Mouse (Mus musculus) forebrain, embryonic 11.5 days (tissue): ENCODE measurements at regions not wholly inside any gene's neighbourhood (a gene's known extent, or its start where the extent isn't known, plus 50 kb on each side); places are given as distances from the start of the nearest gene placed in this dataset.

ENCODE experiments used
- ATAC-seq: fragments of 200-750 bp; cut with Nextera tagmentation; replicated peaks from 2 replicates; pipeline ENCODE4 v1.8.0; 2017; ENCODE audit warnings: moderate TSS enrichment; ENCODE audit not compliant: low FRiP score
- DNase-seq: peaks from one replicate; pipeline ENCODE4 v3.0.0-alpha.2; 2017; ENCODE audit warnings: low spot score
- H3K27ac ChIP-seq: fragments of 300-500 bp; sonication (generic); 2 replicates; pipeline ENCODE4 v1.5.1; 2014; ENCODE audit warnings: low read depth, low read length
- H3K27me3 ChIP-seq: fragments of 300-500 bp; sonication (generic); 2 replicates; pipeline ENCODE4 v1.6.1; 2014; ENCODE audit warnings: mild to moderate bottlenecking, low read length, mixed read lengths; ENCODE audit not compliant: control insufficient read depth, insufficient read depth
- H3K36me3 ChIP-seq: fragments of 300-500 bp; sonication (generic); 2 replicates; pipeline ENCODE4 v1.6.1; 2014; ENCODE audit warnings: mild to moderate bottlenecking, low read length, moderate library complexity, mixed read lengths; ENCODE audit not compliant: control insufficient read depth, insufficient read depth
- H3K4me1 ChIP-seq: fragments of 300-500 bp; sonication (generic); replicated peaks from 2 replicates; pipeline ENCODE4 v1.6.1; 2014; ENCODE audit warnings: low read length, mixed read lengths; ENCODE audit not compliant: control insufficient read depth, insufficient read depth
- H3K4me2 ChIP-seq: fragments of 300-500 bp; sonication (generic); 2 replicates; pipeline ENCODE4 v1.6.1; 2014; ENCODE audit warnings: low read depth, mild to moderate bottlenecking, low read length, moderate library complexity, mixed read lengths; ENCODE audit not compliant: severe bottlenecking
- H3K4me3 ChIP-seq: fragments of 300-500 bp; sonication (generic); 2 replicates; pipeline ENCODE4 v1.5.1; 2014; ENCODE audit warnings: low read depth, low read length
- H3K9ac ChIP-seq: fragments of 300-500 bp; sonication (generic); 2 replicates; pipeline ENCODE4 v1.6.1; 2014; ENCODE audit warnings: low read length
- H3K9me3 ChIP-seq: fragments of 300-500 bp; sonication (generic); 2 replicates; pipeline ENCODE4 v1.6.1; 2016; ENCODE audit warnings: low read length, mixed read lengths; ENCODE audit not compliant: control insufficient read depth
- WGBS: fragments of 180-500 bp; shearing (Covaris S2); extraction: QIAGEN DNeasy Blood & Tissue Kit; methylation state at CpG from one replicate; pipeline ENCODE4 v1.1.7; 2014; 5-methylcytosine and 5-hydroxymethylcytosine counted together

GRCm38 (mm10) chr16:95168349-95168748 lies 89.0 kb upstream of the Kcnj15 start:
- Histone ChIP-seq H3K36me3 (no peaks in the 10 kb centered on the region), H3K9ac (no peak overlapping the region), H3K4me2 (no peak overlapping the region), H3K27me3 (no peaks in the 10 kb centered on the region), H3K9me3 (no peaks in the 10 kb centered on the region), H3K27ac (no peak overlapping the region), H3K4me3 (no peak overlapping the region), H3K4me1 (no peaks in the 10 kb centered on the region)
- no peak for DNase-seq
- ATAC-seq = no peak
- WGBS = 87% methylated on average over 7 of the region's 7 CpGs

GRCm38 (mm10) chr16:95169346-95169745 lies 88.0 kb upstream of the Kcnj15 start:
- no peaks in the 10 kb centered on the region for H3K36me3 ChIP-seq
- H3K9me3 ChIP-seq = no peaks in the 10 kb centered on the region
- no peak for ATAC-seq
- no peak for DNase-seq
- 90% methylated on average over 1 of the region's 1 CpGs for WGBS
- no peak overlapping the region for H3K4me2 ChIP-seq
- no peak overlapping the region for H3K27ac ChIP-seq
- no peak overlapping the region for H3K9ac ChIP-seq
- H3K4me3 ChIP-seq = no peak overlapping the region
- no peaks in the 10 kb centered on the region for H3K27me3 ChIP-seq
- no peaks in the 10 kb centered on the region for H3K4me1 ChIP-seq

GRCm38 (mm10) chr16:95180562-95180961 lies 76.8 kb upstream of the Kcnj15 start:
- Histone ChIP-seq H3K4me1 (no peaks in the 10 kb centered on the region), H3K36me3 (no peaks in the 10 kb centered on the region), H3K27me3 (no peaks in the 10 kb centered on the region), H3K4me3 (no peak overlapping the region), H3K27ac (no peak overlapping the region), H3K9ac (no peak overlapping the region), H3K4me2 (no peak overlapping the region), H3K9me3 (no peaks in the 10 kb centered on the region)
- ATAC-seq = no peak
- WGBS = 89% methylated on average over 5 of the region's 5 CpGs
- no peak for DNase-seq

DNA sequence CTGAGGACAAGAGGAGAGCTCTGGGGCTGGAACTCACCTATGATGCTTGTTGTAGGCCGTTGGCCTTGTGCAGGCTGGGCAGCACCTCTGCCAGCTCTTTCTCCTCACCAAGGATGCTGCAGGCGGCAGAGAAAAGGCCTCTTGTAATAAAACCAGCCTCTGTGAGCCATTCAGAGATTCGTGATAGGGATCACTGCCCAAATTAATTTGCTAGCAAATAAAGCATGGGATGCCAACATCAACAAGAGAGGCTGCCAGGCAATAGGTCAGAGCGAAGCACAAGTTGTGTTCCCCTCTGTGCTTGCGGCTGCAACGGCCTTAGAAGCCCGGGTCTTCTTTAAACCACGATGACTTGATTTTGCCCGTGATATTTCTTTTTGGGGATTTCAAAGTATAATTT lies 72.0 kb upstream of the Kcnj15 start:
- H3K36me3 ChIP-seq = no peaks in the 10 kb centered on the region
- no peaks in the 10 kb centered on the region for H3K27me3 ChIP-seq
- H3K4me2 ChIP-seq = no peak overlapping the region
- no peaks in the 10 kb centered on the region for H3K9me3 ChIP-seq
- no peak overlapping the region for H3K9ac ChIP-seq
- H3K4me1 ChIP-seq = no peaks in the 10 kb centered on the region
- H3K27ac ChIP-seq = no peak overlapping the region
- DNase-seq = no peak
- ATAC-seq = no peak
- H3K4me3 ChIP-seq = no peak overlapping the region
- WGBS = 92% methylated on average over 9 of the region's 9 CpGs

DNA sequence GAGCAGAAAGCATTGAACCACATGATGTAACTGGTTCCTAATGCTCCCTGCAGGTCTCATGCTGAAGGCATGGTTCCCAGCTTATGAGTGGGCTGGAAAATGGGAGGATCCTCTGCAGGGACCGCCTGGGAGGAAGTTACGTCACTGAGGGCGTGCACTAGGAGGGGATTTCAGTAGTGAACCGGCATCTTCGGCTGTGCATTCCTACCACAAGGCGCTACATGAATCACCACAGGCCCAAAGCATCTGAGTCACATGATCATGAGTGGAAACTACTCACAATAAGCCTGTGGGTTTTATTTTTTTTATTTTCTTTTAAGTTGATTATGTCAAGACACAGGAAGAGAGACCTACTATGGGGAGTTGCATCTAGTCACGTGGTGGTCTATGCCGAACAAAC lies 68.2 kb upstream of the Kcnj15 start:
- DNase-seq (no peak), ATAC-seq (no peak)
- 91% methylated on average over 8 of the region's 8 CpGs for WGBS
- Histone ChIP-seq H3K36me3 (no peaks in the 10 kb centered on the region), H3K9me3 (no peaks in the 10 kb centered on the region), H3K4me3 (no peak overlapping the region), H3K27me3 (no peaks in the 10 kb centered on the region), H3K27ac (no peak overlapping the region), H3K4me2 (no peak overlapping the region), H3K4me1 (no peaks in the 10 kb centered on the region), H3K9ac (no peak overlapping the region)

DNA sequence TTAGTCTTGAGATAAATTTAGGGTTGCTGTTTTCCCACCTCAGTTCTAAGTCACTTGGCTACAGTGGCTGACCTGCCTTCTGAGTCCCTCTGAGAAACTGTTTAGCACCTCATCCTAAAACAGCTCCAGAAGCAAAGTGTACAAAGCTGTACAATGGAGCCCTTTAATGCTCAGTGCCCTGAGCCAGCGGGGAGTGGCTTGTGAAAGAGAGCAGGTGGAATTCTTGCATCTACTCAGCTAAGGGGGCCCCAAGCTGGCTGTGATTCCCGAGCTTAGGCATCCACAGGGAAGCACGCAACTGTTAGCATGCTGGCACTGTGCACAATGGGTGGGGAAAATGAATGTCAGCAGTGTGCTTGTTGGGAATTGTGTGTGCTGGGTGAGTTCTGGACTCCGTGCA lies 63.2 kb upstream of the Kcnj15 start:
- no peak overlapping the region for H3K4me3 ChIP-seq
- H3K9ac ChIP-seq = no peak overlapping the region
- no peak overlapping the region for H3K27ac ChIP-seq
- no peak overlapping the region for H3K4me2 ChIP-seq
- H3K27me3 ChIP-seq = no peaks in the 10 kb centered on the region
- ATAC-seq = no peak
- H3K4me1 ChIP-seq = no peaks in the 10 kb centered on the region
- no peaks in the 10 kb centered on the region for H3K9me3 ChIP-seq
- H3K36me3 ChIP-seq = no peaks in the 10 kb centered on the region
- DNase-seq = no peak
- 53% methylated on average over 4 of the region's 4 CpGs for WGBS

DNA sequence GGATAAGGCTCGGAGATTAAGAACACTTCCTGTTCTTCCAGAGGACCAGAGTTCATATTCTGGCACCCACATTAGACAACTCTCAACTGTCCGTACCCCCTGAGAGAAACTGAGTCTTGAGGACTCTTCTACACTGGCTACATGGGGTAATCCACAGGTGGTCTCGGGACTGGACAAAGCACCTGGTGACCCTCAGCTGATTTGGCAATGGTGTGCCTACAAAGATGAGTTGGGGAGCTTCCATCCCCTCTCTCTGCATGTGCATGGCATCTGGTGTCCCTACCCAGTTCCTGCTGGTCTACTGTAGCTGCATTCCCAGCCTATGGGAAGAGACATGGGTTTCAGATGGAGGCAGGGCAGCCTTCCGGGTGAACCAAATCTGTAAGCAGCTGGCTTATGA lies 61.2 kb upstream of the Kcnj15 start:
- no peaks in the 10 kb centered on the region for H3K36me3 ChIP-seq
- no peak for DNase-seq
- no peaks in the 10 kb centered on the region for H3K4me1 ChIP-seq

GRCm38 (mm10) chr16:95196622-95197021 lies 60.7 kb upstream of the Kcnj15 start:
- Histone ChIP-seq H3K9ac (no peak overlapping the region), H3K4me2 (no peak overlapping the region), H3K36me3 (no peaks in the 10 kb centered on the region), H3K27ac (no peak overlapping the region), H3K4me3 (no peak overlapping the region), H3K27me3 (no peaks in the 10 kb centered on the region), H3K9me3 (no peaks in the 10 kb centered on the region), H3K4me1 (no peaks in the 10 kb centered on the region)
- DNase-seq (peak; percentile 82), ATAC-seq (no peak)
- 0% methylated on average over 1 of the region's 1 CpGs for WGBS

More for the DNA sequence above, 61.2 kb upstream of the Kcnj15 start:
- Histone ChIP-seq H3K9ac (no peak overlapping the region), H3K27me3 (no peaks in the 10 kb centered on the region), H3K4me2 (no peak overlapping the region), H3K4me3 (no peak overlapping the region), H3K27ac (no peak overlapping the region), H3K9me3 (no peaks in the 10 kb centered on the region)
- ATAC-seq = no peak
- 84% methylated on average over 4 of the region's 4 CpGs for WGBS

DNA sequence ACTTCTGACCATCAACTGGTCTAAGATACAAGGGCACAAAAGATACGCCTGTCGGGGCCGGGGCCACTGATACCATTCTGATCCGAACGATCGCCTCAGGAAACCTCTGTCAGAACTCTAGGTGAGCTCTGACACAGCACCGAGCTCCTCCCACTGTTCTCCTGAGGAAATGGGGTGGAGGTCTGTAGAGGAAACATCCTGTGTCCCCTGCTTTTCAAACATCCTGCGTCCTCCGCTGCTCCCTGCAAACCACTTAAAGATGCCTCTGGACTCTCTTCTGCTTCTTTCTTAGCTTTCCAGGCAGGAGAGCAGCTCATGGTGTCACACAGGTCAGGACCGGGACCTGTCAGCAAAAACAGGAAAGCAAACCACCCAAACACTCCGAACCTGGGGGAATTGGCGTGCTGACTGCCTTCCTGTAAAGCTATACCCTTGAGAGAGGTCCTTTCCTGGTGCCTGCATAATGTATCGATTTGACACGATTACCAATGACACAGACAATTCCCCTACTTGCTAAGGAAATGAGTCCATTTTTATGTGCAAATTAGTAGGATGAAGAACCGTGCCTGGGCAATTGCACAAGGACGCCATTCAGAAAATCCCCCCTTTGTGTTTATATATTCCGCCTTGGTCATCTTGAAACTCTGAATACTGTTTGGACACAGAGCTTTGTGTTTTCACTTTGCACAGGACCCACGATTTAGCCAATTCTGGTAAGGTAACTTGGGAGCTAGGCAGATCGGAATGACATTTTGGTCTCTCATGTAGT lies 58.4 kb upstream of the Kcnj15 start:
- no peak overlapping the region for H3K4me2 ChIP-seq
- H3K27ac ChIP-seq = no peak overlapping the region
- no peak overlapping the region for H3K9ac ChIP-seq
- H3K9me3 ChIP-seq = no peaks in the 10 kb centered on the region
- H3K4me1 ChIP-seq = no peaks in the 10 kb centered on the region
- H3K36me3 ChIP-seq = no peaks in the 10 kb centered on the region
- no peak overlapping the region for H3K4me3 ChIP-seq
- no peaks in the 10 kb centered on the region for H3K27me3 ChIP-seq
- ATAC-seq = no peak
- WGBS = 76% methylated on average over 19 of the region's 19 CpGs
- DNase-seq = no peak
